Mouse (Mus musculus): Measurements from ENCODE around the gene B3gntl1. TPM values are rescaled to one million over a fixed set of nuclear protein-coding genes. Genes with fewer than 3 reads are reported as not detected.
"Not testable (repeated sequence)": the region's sequence is repeated elsewhere in the genome, so short reads cannot be mapped to it uniquely, and the experiment has no call there.

B3gntl1 gene
- polyA plus RNA-seq, 1 experiment from 2014 or later, result 6.4 TPM

DNA sequence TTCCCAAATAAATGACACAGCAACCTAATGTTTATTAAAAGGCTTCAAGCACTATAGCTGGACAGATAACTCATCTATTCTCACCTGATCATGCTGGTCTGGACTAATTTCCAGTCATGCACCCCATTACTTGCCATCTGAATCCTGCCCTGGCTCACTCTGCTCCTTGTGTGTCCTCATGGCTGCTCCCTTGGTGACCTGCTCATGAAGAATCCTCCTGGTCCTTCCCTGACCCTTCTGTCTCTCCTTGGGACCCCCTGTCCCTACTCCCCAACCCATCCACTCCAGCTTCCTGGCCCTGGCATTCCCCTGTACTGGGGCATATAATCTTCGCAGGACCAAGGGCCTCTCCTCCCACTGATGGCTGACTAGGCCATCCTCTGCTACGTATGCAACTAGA, 3.9 kb upstream of the B3gntl1 start:
- no peaks in the 10 kb centered on the region for H3K9me3 ChIP-seq
- no peak overlapping the region for H3K9ac ChIP-seq
- H3K4me3 ChIP-seq, result no peak overlapping the region
- no peak overlapping the region for H3K4me2 ChIP-seq (replicated peaks)
- no peak overlapping the region for H3K27ac ChIP-seq
- no peaks in the 10 kb centered on the region for H3K36me3 ChIP-seq
- ATAC-seq (ENCODE audit: low FRiP score, low read depth), result no peak
- WGBS, result 93% methylated on average over 2 of the region's 2 CpGs
- peaks cover 8% of the 10 kb centered on the region; the same call in 1 of the 2 replicates for H3K4me1 ChIP-seq
- H3K27me3 ChIP-seq (replicated peaks), result no peaks in the 10 kb centered on the region

DNA sequence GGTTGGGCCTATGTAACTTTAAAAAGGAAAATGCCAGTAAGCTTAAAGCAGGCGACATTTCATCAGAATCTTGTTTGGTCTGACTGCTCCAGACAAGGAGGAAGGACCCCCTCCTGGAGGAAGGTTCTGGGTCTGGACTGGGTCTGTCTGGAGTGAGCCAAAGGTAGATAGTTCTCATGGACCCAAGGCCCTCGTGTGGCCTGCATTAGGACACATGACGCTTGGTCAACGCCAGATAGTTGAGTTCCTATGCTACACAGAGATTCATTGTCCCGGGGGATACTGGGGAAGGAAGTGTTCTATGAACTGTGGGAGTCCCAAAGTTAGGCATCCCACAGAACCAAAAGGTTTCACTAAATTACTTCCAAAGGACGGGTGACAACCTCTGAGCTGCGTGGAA, 676 bp upstream of the B3gntl1 start:
- Histone ChIP-seq H3K27ac (peak overlapping the region; percentile 11; the same call in 1 of the 2 replicates), H3K27me3 (replicated peaks) (no peaks in the 10 kb centered on the region), H3K9me3 (no peaks in the 10 kb centered on the region), H3K36me3 (0 out of 2 replicates have a peak, but pooled peaks cover under 1% of the 10 kb centered on the region), H3K4me2 (replicated peaks) (peak overlapping the region; percentile 72), H3K9ac (peak overlapping the region; percentile 35), H3K4me3 (peak overlapping the region; percentile 64), H3K4me1 (peaks cover 8% of the 10 kb centered on the region; the same call in 1 of the 2 replicates)
- WGBS, result 83% methylated on average over 7 of the region's 7 CpGs
- peak; percentile 18 for ATAC-seq (ENCODE audit: low FRiP score, low read depth)

DNA sequence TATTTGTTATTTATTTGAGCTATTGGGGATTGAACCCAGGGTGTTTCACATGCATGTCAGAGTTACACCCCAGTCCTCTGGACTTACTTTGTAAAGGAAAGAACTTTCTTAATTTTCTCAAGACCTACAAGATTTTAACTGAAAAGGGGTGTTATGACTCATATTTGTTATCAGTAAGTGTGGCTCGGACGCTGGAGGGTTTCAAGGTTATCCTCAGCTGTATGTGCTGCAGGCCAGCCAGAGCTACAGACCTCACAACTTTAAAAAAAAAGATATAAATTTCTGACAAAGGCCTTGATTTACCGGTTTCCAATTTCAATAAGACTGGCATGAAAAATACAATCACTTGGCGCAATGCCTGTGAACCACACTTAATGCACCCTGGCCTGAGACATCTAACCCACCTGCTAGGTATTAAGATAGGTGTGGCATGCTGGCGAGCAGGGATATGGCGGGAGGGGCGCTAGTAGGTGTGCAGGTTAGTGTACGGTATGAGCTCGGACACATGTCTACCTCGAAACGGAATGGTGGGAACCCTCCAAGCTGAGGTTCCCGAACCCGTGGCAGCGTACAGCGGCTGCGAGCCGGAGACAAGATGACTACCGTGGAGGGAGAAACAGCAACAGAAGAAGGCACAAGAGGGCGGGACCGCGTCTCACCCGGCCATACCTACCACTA, 502 bp downstream of the B3gntl1 start:
- Histone ChIP-seq H3K9ac (peak overlapping the region; percentile 76), H3K9me3 (no peaks in the 10 kb centered on the region), H3K4me2 (replicated peaks) (peak overlapping the region; percentile 72), H3K27me3 (replicated peaks) (no peaks in the 10 kb centered on the region), H3K4me1 (peaks cover 8% of the 10 kb centered on the region; the same call in 1 of the 2 replicates), H3K27ac (peak overlapping the region; percentile 86; the same call in 1 of the 2 replicates), H3K36me3 (0 out of 2 replicates have a peak, but pooled peaks cover 3% of the 10 kb centered on the region), H3K4me3 (peak overlapping the region; percentile 64)
- peak; percentile 57 for ATAC-seq (ENCODE audit: low FRiP score, low read depth)
- WGBS, result 5% methylated on average over 22 of the region's 22 CpGs

DNA sequence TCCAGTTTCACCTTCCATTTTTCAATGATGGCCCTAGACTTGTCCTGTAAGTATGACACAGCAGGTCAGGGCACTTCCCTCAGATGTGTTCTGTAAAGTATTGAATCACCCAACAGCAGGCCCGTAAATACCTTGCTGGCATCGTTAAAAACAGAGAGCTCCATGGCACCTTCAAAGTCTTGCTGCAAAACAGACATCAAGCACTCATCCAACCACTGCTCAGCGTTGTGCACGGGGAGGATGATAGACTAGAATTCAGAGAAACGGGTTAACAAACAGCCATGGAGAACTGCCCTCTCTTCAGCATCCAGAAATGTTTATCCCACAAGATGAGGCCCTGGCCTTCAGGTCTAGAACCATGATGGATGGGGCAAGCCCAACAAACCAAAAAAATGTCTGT, 2.0 kb downstream of the B3gntl1 start:
- Histone ChIP-seq H3K36me3 (0 out of 2 replicates have a peak, but pooled peaks cover 3% of the 10 kb centered on the region), H3K9ac (no peak overlapping the region), H3K4me1 (peaks cover 8% of the 10 kb centered on the region; the same call in 1 of the 2 replicates), H3K27ac (no peak overlapping the region), H3K9me3 (no peaks in the 10 kb centered on the region), H3K27me3 (replicated peaks) (no peaks in the 10 kb centered on the region), H3K4me2 (replicated peaks) (no peak overlapping the region), H3K4me3 (no peak overlapping the region)
- 91% methylated on average over 5 of the region's 5 CpGs for WGBS
- no peak for ATAC-seq (ENCODE audit: low FRiP score, low read depth)

DNA sequence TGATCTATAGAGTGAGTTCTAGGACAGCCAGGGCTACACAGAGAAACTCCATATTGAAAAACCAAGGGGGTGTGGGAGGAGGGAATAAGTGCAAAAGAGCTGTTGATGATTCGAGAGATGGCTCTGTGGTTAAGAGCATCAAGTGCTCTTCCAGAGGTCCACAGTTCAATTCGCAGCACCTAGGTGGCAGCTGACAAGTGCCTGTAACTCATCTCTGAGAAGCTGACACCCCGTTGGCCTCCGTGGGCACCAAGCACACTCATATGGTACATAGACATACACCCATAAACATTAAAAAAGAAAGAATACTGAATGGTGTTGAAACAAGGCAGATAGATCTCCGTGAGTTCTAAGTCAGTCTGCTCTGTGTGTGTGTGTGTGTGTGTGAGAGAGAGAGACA, 4.2 kb downstream of the B3gntl1 start:
- WGBS, result 88% methylated on average over 5 of the region's 5 CpGs
- Histone ChIP-seq H3K27ac (no peak overlapping the region), H3K36me3 (0 out of 2 replicates have a peak, but pooled peaks cover 3% of the 10 kb centered on the region), H3K4me3 (no peak overlapping the region), H3K4me1 (peaks cover 8% of the 10 kb centered on the region; the same call in 1 of the 2 replicates), H3K9ac (no peak overlapping the region), H3K27me3 (replicated peaks) (no peaks in the 10 kb centered on the region), H3K4me2 (replicated peaks) (no peak overlapping the region), H3K9me3 (no peaks in the 10 kb centered on the region)
- ATAC-seq (ENCODE audit: low FRiP score, low read depth), result no peak

DNA sequence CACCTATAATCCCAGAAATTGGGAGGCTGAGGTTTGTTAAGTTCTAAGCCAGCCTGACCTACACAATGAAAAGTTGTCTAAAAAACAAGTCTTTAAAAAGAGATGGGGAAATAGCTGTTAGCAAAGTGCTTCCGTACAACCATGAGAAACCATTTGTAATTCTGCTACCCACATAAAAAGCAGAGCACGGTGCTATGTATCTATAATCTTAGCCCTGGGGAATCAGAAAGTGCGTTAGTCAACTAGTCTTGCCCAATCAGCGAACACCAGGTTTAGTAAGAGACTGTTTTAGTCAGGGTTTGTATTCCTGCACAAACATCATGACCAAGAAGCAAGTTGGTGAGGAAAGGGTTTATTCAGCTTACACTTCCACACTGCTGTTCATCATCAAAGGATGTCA, 5.4 kb downstream of the B3gntl1 start:
- Histone ChIP-seq H3K27ac (no peak overlapping the region), H3K4me1 (0 out of 2 replicates have a peak, but pooled peaks cover 5% of the 10 kb centered on the region), H3K9ac (no peak overlapping the region), H3K9me3 (no peaks in the 10 kb centered on the region), H3K4me2 (replicated peaks) (no peak overlapping the region), H3K27me3 (replicated peaks) (no peaks in the 10 kb centered on the region), H3K36me3 (0 out of 2 replicates have a peak, but pooled peaks cover 3% of the 10 kb centered on the region), H3K4me3 (no peak overlapping the region)
- 94% methylated on average over 4 of the region's 4 CpGs for WGBS
- no peak for ATAC-seq (ENCODE audit: low FRiP score, low read depth)

DNA sequence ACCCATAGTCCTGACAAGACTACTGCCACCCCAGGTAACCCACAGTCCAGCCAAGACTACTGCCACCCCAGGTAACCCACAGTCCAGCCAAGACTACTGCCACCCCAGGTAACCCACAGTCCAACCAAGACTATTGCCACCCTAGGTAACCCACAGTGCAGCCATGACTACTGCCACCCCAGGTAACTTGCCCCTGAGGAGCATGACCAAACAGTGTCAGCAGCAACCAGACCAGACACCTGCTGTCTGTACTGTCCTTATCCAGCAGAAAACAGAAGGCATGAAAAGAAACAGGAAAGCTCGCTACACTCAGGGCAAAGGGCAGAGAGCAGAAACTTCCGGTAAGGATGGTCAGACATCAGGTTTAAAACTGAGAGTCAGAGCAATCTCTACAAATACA, 11.8 kb downstream of the B3gntl1 start:
- Histone ChIP-seq H3K4me1 (no peaks in the 10 kb centered on the region), H3K36me3 (no peaks in the 10 kb centered on the region), H3K4me3 (no peak overlapping the region), H3K4me2 (replicated peaks) (no peak overlapping the region), H3K27ac (no peak overlapping the region), H3K27me3 (replicated peaks) (no peaks in the 10 kb centered on the region), H3K9ac (no peak overlapping the region), H3K9me3 (no peaks in the 10 kb centered on the region)
- WGBS, result 94% methylated on average over 2 of the region's 2 CpGs
- no peak for ATAC-seq (ENCODE audit: low FRiP score, low read depth)

DNA sequence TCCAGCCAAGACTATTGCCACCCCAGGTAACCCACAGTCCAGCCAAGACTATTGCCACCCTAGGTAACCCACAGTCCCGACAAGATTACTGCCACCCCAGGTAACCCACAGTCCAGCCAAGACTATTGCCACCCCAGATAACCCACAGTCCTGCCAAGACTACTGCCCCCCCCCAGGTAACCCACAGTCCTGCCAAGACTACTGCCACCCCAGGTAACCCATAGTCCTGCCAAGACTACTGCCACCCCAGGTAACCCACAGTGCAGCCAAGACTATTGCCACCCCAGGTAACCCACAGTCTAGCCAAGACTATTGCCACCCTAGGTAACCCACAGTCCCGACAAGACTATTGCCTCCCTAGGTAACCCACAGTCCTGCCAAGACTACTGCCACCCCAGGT, 12.3 kb downstream of the B3gntl1 start:
- ATAC-seq (ENCODE audit: low FRiP score, low read depth); H3K4me2 ChIP-seq (replicated peaks); H3K9ac ChIP-seq; H3K4me1 ChIP-seq; H3K27me3 ChIP-seq (replicated peaks); H3K27ac ChIP-seq; H3K4me3 ChIP-seq; H3K9me3 ChIP-seq; H3K36me3 ChIP-seq: not testable (repeated sequence)
- WGBS, result 93% methylated on average over 2 of the region's 2 CpGs

DNA sequence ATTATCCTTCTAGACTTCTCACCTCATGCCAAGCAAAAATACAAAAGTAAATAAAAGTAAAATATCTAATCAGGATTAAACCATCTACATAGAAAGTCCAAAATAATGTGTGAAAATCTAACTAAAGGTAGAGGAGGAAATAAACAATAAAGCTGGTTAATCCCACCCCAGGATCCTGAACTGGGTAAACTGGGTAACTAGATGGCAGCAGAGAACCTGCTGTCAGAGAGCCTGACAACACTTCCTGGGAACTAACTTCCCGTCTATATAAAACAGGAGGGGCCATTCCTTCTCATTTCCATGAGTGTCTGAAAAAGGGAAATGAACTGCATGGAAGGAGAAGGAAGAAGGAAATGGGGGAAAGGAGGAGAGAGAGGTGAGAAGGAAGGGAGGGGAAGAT, 14.8 kb downstream of the B3gntl1 start:
- Histone ChIP-seq H3K4me3 (no peak overlapping the region), H3K4me2 (replicated peaks) (no peak overlapping the region), H3K9ac (no peak overlapping the region), H3K4me1 (no peaks in the 10 kb centered on the region), H3K27ac (no peak overlapping the region), H3K9me3 (no peaks in the 10 kb centered on the region), H3K27me3 (replicated peaks) (no peaks in the 10 kb centered on the region), H3K36me3 (no peaks in the 10 kb centered on the region)
- 53% methylated on average over 1 of the region's 1 CpGs for WGBS
- ATAC-seq (ENCODE audit: low FRiP score, low read depth), result no peak

DNA sequence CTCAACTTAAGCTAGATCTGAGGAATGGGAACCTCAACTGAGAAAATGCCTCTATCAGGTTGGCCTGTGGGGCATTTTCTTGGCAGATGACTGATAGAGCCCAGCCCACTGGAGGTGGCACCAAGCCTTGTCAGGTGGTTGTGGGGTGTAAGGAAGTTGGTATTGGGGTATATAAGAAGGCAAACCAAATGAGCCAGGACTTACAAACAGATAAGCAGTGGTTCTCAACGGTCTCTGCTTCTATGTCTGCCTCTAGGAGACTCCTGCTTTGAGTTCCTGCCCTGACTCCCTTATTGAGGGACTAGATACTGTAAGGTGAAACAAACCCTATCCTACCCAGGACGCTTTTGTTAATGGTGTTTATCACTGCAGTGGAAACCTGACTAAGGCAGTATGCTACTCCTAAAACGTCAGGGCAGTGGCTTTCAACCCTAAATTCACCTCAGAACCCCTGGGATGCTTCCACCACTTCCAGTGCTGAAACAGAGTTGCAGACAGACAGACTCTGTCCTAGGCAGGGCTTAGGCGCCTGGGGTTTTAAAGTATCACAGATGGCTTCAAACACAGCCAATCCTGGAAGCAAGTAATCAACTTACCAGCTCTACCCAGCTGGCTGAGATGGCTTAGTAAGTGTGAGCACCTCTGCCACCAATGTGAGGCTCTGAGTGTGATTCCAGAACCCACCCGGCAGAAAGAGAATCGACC, 17.0 kb downstream of the B3gntl1 start:
- Histone ChIP-seq H3K4me1 (no peaks in the 10 kb centered on the region), H3K36me3 (no peaks in the 10 kb centered on the region), H3K27me3 (replicated peaks) (no peaks in the 10 kb centered on the region), H3K9ac (no peak overlapping the region), H3K27ac (no peak overlapping the region), H3K4me2 (replicated peaks) (no peak overlapping the region), H3K9me3 (no peaks in the 10 kb centered on the region), H3K4me3 (no peak overlapping the region)
- WGBS, result 83% methylated on average over 6 of the region's 6 CpGs
- ATAC-seq (ENCODE audit: low FRiP score, low read depth), result no peak

DNA sequence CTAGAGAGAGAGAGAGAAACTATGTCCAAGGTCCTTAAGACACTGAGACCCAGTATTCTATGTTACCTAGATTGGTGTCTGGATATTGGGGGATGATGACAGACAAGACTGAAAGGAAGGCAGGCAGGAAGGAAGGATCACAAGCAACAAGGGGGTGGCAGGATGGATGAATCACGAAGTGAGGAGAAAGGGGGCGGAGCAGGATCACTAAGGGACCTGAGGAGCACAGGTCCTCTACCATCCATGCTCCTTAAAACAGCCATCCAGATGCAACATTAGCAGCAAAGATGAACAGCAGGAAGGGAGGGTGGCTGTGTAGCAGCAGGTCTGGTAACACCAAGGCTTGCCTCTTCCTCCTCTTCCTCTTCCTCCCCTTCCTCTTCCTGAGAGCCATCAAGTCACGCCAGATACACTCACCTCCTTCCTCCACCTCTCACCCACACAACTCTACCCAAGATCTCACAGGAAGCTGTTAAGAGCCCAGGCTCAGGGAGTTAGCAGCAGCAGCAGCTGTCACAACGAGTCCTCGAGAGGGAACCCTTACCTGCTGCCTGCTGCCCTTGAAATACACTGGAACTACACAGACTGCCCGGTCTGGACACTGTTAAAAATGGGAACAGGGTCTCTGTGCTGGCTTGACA, 17.7 kb downstream of the B3gntl1 start:
- H3K27me3 ChIP-seq (replicated peaks), result no peaks in the 10 kb centered on the region
- H3K27ac ChIP-seq, result no peak overlapping the region
- WGBS, result 79% methylated on average over 6 of the region's 6 CpGs
- no peak overlapping the region for H3K4me3 ChIP-seq
- H3K4me1 ChIP-seq, result no peaks in the 10 kb centered on the region
- no peak for ATAC-seq (ENCODE audit: low FRiP score, low read depth)
- H3K9me3 ChIP-seq, result no peaks in the 10 kb centered on the region
- H3K36me3 ChIP-seq, result no peaks in the 10 kb centered on the region
- H3K4me2 ChIP-seq (replicated peaks), result no peak overlapping the region
- no peak overlapping the region for H3K9ac ChIP-seq

DNA sequence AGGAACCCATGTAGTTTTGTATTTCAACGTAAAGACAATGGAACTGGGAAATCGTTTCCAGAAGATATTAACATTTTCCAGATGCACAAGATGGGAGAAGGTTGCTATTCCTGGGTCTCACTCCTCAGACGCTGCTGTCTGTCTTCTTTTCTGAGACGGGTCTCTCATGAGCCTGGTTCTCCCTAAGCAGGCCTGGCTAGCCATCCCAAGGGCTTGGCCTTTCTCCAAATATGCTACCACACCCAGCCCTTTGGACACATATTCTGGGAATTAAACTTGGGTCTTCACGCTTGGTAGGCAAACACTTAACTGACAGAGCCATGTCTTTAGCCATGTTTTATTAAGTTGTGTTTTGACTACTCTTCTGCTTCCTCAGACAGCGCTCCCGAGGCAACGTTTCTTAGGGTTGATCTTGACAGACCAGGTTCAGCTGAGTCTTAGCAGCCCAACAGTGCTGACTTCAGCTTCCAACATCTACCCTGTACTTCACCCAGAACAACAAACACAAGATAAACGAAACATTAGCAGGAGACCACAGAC, 18.5 kb downstream of the B3gntl1 start:
- Histone ChIP-seq H3K4me1 (no peaks in the 10 kb centered on the region), H3K9ac (no peak overlapping the region), H3K36me3 (no peaks in the 10 kb centered on the region), H3K9me3 (no peaks in the 10 kb centered on the region), H3K27me3 (replicated peaks) (no peaks in the 10 kb centered on the region), H3K4me3 (no peak overlapping the region), H3K27ac (no peak overlapping the region), H3K4me2 (replicated peaks) (no peak overlapping the region)
- ATAC-seq (ENCODE audit: low FRiP score, low read depth), result no peak
- 82% methylated on average over 9 of the region's 9 CpGs for WGBS
